Mouse (Mus musculus) brain, embryonic 18.5 days (tissue): ENCODE measurements around the gene S100b.
A peak's percentile ranks its signal among the peaks of the same experiment; 100 is the strongest.

ENCODE experiments used
- DNase-seq: peaks from one replicate; pipeline ENCODE4 v3.0.0-alpha.2; 2012; ENCODE audit warnings: low read depth, low spot score

The S100b gene

GRCm38 (mm10) chr10:76253536-76253935 lies at the start of gene S100b:
Gene S100b, plus strand, starts transcription at chr10:76253853.
- DNase-seq = no peak

GRCm38 (mm10) chr10:76207262-76207796 lies 46.3 kb upstream of the S100b start:
- DNase-seq = no peak

GRCm38 (mm10) chr10:76209241-76209640 lies 44.4 kb upstream of the S100b start:
- no peak for DNase-seq

GRCm38 (mm10) chr10:76210806-76211205 lies 42.8 kb upstream of the S100b start:
- DNase-seq = no peak

- DNase-seq = no peak
Measured at GRCm38 (mm10) chr10:76212121-76212520, 41.5 kb upstream of the S100b start.

GRCm38 (mm10) chr10:76214161-76214560 lies 39.5 kb upstream of the S100b start:
- DNase-seq = no peak

DNA sequence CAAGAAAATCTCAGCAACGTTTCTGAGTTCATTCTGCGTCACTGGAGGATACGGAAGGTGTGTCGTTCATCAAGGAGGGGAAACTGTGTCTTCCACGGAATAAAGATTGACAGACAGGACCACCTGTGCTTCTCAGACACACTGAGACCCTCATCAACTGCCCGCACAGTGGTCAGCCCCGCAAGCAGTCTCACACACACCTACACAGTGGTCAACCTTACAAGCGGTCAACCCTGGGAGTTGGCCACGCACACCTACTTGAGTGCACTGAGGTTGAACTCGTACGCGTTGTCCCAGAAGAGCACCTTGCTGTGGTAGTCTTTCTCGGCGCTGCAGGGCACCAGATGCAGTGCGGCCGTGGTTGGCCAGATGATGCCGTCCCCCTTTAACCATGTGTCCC lies 36.6 kb upstream of the S100b start:
- DNase-seq = no peak

DNA sequence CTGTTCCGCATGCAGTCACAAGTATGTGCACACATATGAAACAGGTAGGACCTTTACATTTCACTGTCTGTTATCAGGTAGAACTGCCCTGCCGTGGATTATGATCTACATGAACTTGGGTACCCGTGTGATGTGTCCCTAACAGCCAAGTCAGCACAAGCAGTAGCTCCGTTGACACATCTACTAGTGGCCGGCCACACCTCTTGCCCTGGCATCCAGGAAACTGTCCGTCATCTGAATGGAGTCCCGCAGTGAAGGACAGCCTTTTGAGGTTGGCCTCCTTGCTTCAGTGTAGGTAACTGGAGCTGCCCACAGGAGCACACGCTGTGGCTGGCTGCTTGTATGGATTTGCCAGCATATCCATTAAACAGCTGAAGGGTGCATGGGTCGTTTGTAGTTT lies 35.4 kb upstream of the S100b start:
- no peak for DNase-seq

GRCm38 (mm10) chr10:76225944-76226343 lies 27.7 kb upstream of the S100b start:
- no peak for DNase-seq

GRCm38 (mm10) chr10:76229627-76230026 lies 24.0 kb upstream of the S100b start:
- DNase-seq = no peak

- peak; percentile 86 for DNase-seq
Measured at GRCm38 (mm10) chr10:76237341-76238225, 16.1 kb upstream of the S100b start, which contains the start of gene Prmt2. Gene Prmt2, minus strand, starts transcription at chr10:76237865.

- DNase-seq = no peak
Measured at GRCm38 (mm10) chr10:76239401-76239800, 14.3 kb upstream of the S100b start.

- DNase-seq = no peak
Measured at GRCm38 (mm10) chr10:76245106-76245505, 8.5 kb upstream of the S100b start.

- DNase-seq = no peak
Measured at GRCm38 (mm10) chr10:76246601-76247000, 7.1 kb upstream of the S100b start.

DNA sequence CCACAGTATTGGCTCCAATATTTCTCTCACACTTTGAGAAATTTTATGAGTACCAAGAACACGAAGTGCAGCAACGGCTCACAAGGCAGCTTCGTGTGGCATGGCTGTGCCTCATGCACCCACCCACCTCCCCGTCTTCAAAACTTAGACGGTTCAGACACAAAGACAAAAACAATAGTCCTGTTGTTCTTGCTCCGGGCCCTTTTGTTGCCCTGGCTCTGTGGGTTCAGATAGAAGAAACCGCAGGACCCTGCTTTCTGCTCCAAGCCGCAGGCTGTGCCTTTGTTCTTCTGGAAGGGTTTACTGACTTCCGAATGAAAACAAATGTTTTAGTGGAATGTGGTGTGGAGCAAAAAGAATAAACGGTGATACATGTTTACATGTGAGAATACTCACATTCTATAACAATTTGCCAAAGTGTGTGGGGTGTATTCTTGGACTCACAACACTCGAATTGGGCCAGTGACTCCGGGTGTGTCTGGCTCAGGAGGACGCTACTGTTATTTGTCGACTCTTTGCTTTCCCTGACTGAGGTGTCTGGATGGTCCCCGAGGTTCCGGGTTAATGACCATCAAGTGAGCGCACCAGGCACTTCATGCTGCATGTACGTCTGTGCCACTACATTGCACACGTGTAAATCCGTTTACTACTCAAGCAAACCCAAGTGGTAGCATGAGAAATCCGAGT lies 5.5 kb upstream of the S100b start:
- DNase-seq = no peak

- DNase-seq = no peak
Measured at GRCm38 (mm10) chr10:76248647-76248968, 5.0 kb upstream of the S100b start.

DNA sequence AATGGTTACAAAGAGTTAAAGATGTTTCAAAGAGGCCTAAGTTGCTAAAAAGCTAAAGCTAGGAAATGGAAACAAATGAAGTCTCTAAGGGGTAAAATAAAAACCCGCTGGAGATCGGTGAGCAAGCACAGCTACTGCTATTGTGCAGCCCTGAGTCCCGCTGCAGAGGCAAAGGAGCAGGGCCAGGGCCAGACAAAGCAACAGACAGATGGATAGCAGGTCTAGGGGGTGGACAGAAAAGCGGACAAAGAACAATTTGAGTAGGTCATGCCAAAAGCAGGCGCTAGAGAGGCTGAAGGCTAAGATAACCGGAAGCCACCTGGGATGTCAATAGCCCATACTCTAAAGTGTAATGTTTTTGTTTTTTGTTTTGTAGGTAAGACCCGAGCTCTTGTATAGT lies 2.8 kb upstream of the S100b start:
- DNase-seq = no peak

DNA sequence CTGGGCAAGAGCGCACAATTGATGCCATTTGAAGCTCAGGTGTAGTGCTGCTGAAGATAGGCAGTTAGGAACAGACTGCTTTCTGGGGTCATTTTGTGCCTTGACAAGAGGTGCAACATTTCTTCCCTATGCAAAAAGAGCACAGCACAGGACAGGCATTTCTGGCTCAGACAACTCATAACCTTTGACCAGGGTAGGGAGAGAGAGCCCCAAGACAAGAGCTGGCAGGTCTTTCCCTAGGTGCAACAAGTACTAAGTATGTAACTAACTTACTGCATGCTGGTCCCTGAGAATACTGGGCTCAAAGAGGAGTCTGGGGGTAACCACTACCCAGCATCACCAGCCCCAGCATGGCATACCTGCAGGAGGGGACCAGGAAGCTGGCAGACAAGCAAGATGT lies 574 bp upstream of the S100b start:
- no peak for DNase-seq

DNA sequence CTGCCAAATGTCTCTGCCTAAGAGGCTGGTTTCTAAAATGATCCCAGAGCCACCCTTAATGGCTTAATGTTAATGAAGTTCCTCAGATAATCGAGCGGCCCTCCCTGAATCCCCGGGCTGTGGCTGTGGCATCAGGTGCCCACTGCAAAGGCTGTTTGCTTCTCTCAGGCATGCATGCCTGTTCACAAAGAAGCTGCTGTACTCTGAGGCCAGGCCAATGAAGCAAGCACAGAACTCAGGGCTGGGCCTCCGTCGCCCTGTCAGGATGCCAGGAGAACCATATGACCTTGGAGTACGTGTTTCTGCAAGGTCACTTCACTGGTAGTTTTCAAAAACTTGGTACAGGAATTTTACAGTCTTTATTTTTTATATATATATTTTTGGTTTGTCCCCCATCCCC lies 2.0 kb downstream of the S100b start:
- no peak for DNase-seq

DNA sequence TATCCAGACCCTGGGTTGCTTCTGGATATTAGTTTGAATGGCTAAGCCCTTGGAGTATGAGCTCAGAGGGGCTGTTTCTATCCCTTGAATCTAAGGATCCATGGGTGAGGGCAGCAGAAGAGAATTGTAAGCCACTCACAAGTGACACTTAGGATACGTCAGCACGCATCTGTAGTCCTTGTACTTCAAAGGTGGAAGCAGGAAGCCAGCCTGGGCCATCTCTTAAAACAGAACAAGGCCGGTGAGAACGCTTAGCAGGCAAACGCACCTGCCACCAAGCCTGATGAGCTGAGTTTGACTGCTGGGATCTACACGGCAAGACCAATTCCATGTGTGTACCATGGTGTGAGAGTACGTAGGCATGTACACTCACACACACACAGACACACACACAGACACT lies 3.6 kb downstream of the S100b start:
- DNase-seq = no peak

GRCm38 (mm10) chr10:76257719-76258390 lies 4.2 kb downstream of the S100b start:
- DNase-seq = no peak

DNA sequence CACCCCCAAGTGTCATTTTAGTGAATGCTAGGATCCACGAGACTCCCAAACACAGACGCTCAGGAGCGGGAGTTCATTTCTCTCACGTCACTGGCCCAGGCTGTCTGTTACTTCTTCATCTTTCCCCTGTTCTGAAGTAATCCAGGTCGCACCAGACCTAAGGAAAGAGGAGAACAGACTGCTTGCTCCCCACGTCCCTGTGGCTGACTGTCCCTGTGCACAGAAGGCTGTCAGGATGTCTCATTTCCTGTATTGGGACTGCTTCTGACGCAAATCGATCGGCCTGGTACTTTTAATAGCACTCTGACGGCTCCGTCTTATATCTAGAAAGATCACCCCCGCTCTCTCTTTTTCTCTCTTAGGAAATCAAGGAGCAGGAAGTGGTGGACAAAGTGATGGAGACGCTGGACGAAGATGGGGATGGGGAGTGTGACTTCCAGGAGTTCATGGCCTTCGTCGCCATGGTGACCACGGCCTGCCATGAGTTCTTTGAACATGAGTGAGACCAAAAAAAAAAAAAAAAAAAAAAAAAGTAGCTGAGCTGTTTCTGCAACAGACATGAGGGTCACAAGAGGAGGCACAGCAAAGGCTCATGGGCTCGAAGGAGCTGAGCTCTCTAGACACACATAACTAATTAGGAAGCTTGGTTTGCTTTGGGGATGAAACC lies 6.0 kb downstream of the S100b start:
- DNase-seq = no peak
